Mouse (Mus musculus): ENCODE measurements at regions not wholly inside any gene's neighbourhood (a gene's known extent, or its start where the extent isn't known, plus 50 kb on each side); places are given as distances from the start of the nearest gene placed in this dataset.

- in situ Hi-C loops (cut with MboI, MseI), result no loop called here
These were observed 193.8 kb upstream of the Jarid2 start for GRCm38 (mm10) chr13:44535441-44535840.

GRCm38 (mm10) chr13:44538238-44538637 lies 191.0 kb upstream of the Jarid2 start:
- in situ Hi-C loops (cut with MboI, MseI), result no loop called here

- in situ Hi-C loops (cut with MboI, MseI), result no loop called here
These were observed 188.9 kb upstream of the Jarid2 start for GRCm38 (mm10) chr13:44540401-44540800.

GRCm38 (mm10) chr13:44541243-44541653 lies 188.0 kb upstream of the Jarid2 start:
- in situ Hi-C loops (cut with MboI, MseI), result no loop called here

GRCm38 (mm10) chr13:44544786-44545185 lies 184.5 kb upstream of the Jarid2 start:
- in situ Hi-C loops (cut with MboI, MseI), result loop anchor here in 1 of 2 experiments (5.0 kb wide), 1 partner anchor 1097 kb away; no protein-coding TSS in a partner anchor

GRCm38 (mm10) chr13:44546289-44546688 lies 183.0 kb upstream of the Jarid2 start:
- in situ Hi-C loops (cut with MboI, MseI), result loop anchor here in 1 of 2 experiments (5.0 kb wide), 1 partner anchor 1099 kb away; no protein-coding TSS in a partner anchor

- in situ Hi-C loops (cut with MboI, MseI), result loop anchor here in 1 of 2 experiments (5.0 kb wide), 1 partner anchor 1102 kb away; no protein-coding TSS in a partner anchor
These were observed 180.4 kb upstream of the Jarid2 start for GRCm38 (mm10) chr13:44548880-44549279.

GRCm38 (mm10) chr13:44553363-44553762 lies 175.9 kb upstream of the Jarid2 start:
- in situ Hi-C loops (cut with MboI, MseI), result no loop called here

GRCm38 (mm10) chr13:44554686-44555463 lies 174.4 kb upstream of the Jarid2 start:
- in situ Hi-C loops (cut with MboI, MseI), result no loop called here

GRCm38 (mm10) chr13:44555979-44556378 lies 173.3 kb upstream of the Jarid2 start:
- in situ Hi-C loops (cut with MboI, MseI), result no loop called here

- in situ Hi-C loops (cut with MboI, MseI), result no loop called here
These were observed 171.2 kb upstream of the Jarid2 start for GRCm38 (mm10) chr13:44558051-44558450.

- in situ Hi-C loops (cut with MboI, MseI), result no loop called here
These were observed 170.6 kb upstream of the Jarid2 start for GRCm38 (mm10) chr13:44558491-44559177.

GRCm38 (mm10) chr13:44559178-44559565 lies 170.1 kb upstream of the Jarid2 start:
- in situ Hi-C loops (cut with MboI, MseI), result no loop called here

- in situ Hi-C loops (cut with MboI, MseI), result no loop called here
These were observed 169.6 kb upstream of the Jarid2 start for GRCm38 (mm10) chr13:44559706-44560105.

GRCm38 (mm10) chr13:44564705-44565104 lies 164.6 kb upstream of the Jarid2 start:
- in situ Hi-C loops (cut with MboI, MseI), result no loop called here

GRCm38 (mm10) chr13:44567696-44568095 lies 161.6 kb upstream of the Jarid2 start:
- in situ Hi-C loops (cut with MboI, MseI), result no loop called here

- in situ Hi-C loops (cut with MboI, MseI), result no loop called here
These were observed 160.0 kb upstream of the Jarid2 start for GRCm38 (mm10) chr13:44569241-44569778.

GRCm38 (mm10) chr13:44573463-44573862 lies 155.8 kb upstream of the Jarid2 start:
- in situ Hi-C loops (cut with MboI, MseI), result no loop called here

GRCm38 (mm10) chr13:44579215-44579614 lies 150.1 kb upstream of the Jarid2 start:
- in situ Hi-C loops (cut with MboI, MseI), result no loop called here

- in situ Hi-C loops (cut with MboI, MseI), result no loop called here
These were observed 149.0 kb upstream of the Jarid2 start for GRCm38 (mm10) chr13:44580156-44580736.

- in situ Hi-C loops (cut with MboI, MseI), result no loop called here
These were observed 148.5 kb upstream of the Jarid2 start for GRCm38 (mm10) chr13:44580767-44581166.

All from T-helper 17 cell (primary cell).